Mouse (Mus musculus) mouse embryonic stem cell (cell line): ENCODE results near the gene Rabep2.
"Not testable (repeated sequence)": the region's sequence is repeated elsewhere in the genome, so short reads cannot be mapped to it uniquely, and the experiment has no call there.

Experiments
- in situ Hi-C, 2 experiments: fragments of 300-500 bp; cut with MboI; formaldehyde crosslinking; loops; 1 replicate in 1 of 2; 3 replicates in 1 of 2; pipeline ENCODE4 v1.14.3; 2019 to 2020; ENCODE audit warnings: low sequenced_read_pairs in 2 of 2, low pct_unique_long_range_greater_than_20kb in 1 of 2, mixed read lengths in 1 of 2; ENCODE audit not compliant: unreplicated experiment in 1 of 2

Gene Rabep2

GRCm38 (mm10) chr7:126474486-126474955 is 46.0 kb downstream of the Rabep2 start:
- in situ Hi-C loops: no loop called here

GRCm38 (mm10) chr7:126474993-126475581 is 46.5 kb downstream of the Rabep2 start, which contains the start of gene Sh2b1:
Sh2b1 (minus strand) TSS chr7:126475424.
- in situ Hi-C loops: no loop called here

GRCm38 (mm10) chr7:126481699-126482098 is 53.1 kb downstream of the Rabep2 start:
- in situ Hi-C loops: loop anchor here in 1 of 2 experiments (5.0 kb wide), 1 partner anchor 46 kb away; no protein-coding TSS in a partner anchor

GRCm38 (mm10) chr7:126482392-126482871 is 53.9 kb downstream of the Rabep2 start:
- in situ Hi-C loops: loop anchor here in 1 of 2 experiments (5.0 kb wide), 1 partner anchor 45 kb away; no protein-coding TSS in a partner anchor

- in situ Hi-C loops: no loop called here
Observed at GRCm38 (mm10) chr7:126487052-126487483, 58.5 kb downstream of the Rabep2 start, which contains the start of gene Tufm. Tufm (plus strand) TSS chr7:126487361.

GRCm38 (mm10) chr7:126487617-126488385 is 59.2 kb downstream of the Rabep2 start:
- in situ Hi-C loops: not testable (repeated sequence)

- in situ Hi-C loops: no loop called here
Observed at GRCm38 (mm10) chr7:126491005-126491404, 62.4 kb downstream of the Rabep2 start.

- in situ Hi-C loops: no loop called here
Observed at GRCm38 (mm10) chr7:126491973-126492372, 63.4 kb downstream of the Rabep2 start.

GRCm38 (mm10) chr7:126494120-126494519 is 65.6 kb downstream of the Rabep2 start:
- in situ Hi-C loops: no loop called here

GRCm38 (mm10) chr7:126496475-126496874 is 67.9 kb downstream of the Rabep2 start:
- in situ Hi-C loops: loop anchor here (5.0 kb wide), 2 partner anchors 51 to 61 kb away; no protein-coding TSS in a partner anchor

GRCm38 (mm10) chr7:126497966-126498365 is 69.4 kb downstream of the Rabep2 start:
- in situ Hi-C loops: loop anchor here (5.0 kb wide), 2 partner anchors 49 to 59 kb away; no protein-coding TSS in a partner anchor
